Mouse (Mus musculus) liver, adult 2 months (tissue): ENCODE measurements around the gene Enpp1.

ENCODE experiments used
- CTCF ChIP-seq: fragments of 200-500 bp; IDR thresholded peaks from 2 replicates; pipeline ENCODE4 v1.5.1; 2011; ENCODE audit warnings: low read depth, low read length, control low read depth
- POLR2A ChIP-seq: fragments of 200-500 bp; IDR thresholded peaks from 2 replicates; pipeline ENCODE4 v1.6.1; 2011; ENCODE audit warnings: low read length, control low read depth; ENCODE audit not compliant: insufficient read depth; ENCODE audit errors: extremely low read depth

DNA sequence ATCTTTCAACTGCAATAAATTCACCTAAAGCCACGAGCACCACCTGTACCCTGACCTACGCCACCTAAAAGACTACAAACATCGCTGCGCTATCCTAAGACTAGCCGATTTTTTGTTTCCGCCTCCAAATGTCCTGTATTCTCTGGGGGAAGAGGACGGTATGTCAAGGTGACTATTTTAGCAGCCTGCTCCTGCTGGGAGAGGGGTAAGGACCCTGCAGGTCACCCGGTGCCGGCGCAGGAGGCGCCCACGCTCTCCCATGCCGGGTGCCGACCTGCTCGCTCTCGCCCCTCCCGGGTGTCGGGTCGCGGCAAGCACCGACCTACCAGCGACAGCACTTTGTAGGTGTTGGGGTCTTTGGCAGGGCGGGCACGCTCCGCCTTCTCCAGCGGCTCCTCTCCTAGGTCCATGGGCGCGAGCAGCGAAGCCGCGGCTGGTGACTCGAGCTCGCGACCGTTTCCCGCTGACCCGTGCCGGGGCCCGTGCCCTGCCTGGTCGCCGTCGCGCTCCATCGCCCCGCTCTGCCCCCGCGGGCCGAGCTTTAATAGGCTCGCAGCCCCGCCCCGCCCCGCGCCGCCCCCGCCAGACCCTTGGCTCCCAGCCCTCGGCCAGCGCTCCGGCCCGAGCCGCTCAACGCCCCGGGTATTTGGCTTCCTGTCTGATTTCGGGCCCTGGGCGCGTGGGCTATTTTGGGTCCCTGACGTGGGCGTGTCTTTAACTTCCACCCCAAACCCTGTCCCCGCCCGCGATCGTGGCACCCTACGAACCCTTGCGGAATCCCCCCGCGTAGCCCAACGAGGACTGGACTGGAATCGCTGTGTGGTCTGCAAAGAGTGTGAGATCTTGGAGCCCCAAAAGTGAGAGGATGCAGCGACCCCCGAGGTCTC lies at the start of gene Enpp1:
- TF ChIP-seq POLR2A, result peak; percentile 86
- TF ChIP-seq CTCF, result no peak
